Mouse (Mus musculus) megakaryocyte, embryonic 14.5 days (primary cell): ENCODE measurements around the gene Serinc5. TPM values are rescaled to one million over a fixed set of nuclear protein-coding genes. Genes with fewer than 3 reads are reported as not detected.

ENCODE experiments used
- H3K27me3 ChIP-seq: replicated peaks from 2 replicates; pipeline ENCODE3; 2012; ENCODE audit warnings: inconsistent platforms
- H3K36me3 ChIP-seq: replicated peaks from 2 replicates; pipeline ENCODE3; 2012; ENCODE audit warnings: low read length, inconsistent platforms, mixed read lengths
- H3K4me1 ChIP-seq: 2 replicates; pipeline ENCODE4 v1.6.1; 2012; ENCODE audit warnings: inconsistent platforms
- H3K4me3 ChIP-seq: replicated peaks from 2 replicates; pipeline ENCODE3; 2012; ENCODE audit warnings: moderate library complexity, mild to moderate bottlenecking, inconsistent platforms
- H3K9me3 ChIP-seq: 2 replicates; pipeline ENCODE4 v1.6.1; 2012; ENCODE audit warnings: inconsistent platforms
- FLI1 ChIP-seq: IDR thresholded peaks from 2 replicates; pipeline ENCODE4 v1.6.1; 2012; ENCODE audit warnings: low read length, inconsistent platforms, mixed read lengths
- GATA1 ChIP-seq: IDR thresholded peaks from 3 replicates; pipeline ENCODE4 v1.6.1; 2012; ENCODE audit warnings: mixed read lengths, low read length, inconsistent platforms, borderline replicate concordance
- polyA plus RNA-seq: library from polyadenylated mRNA; stranded (reverse); fragments of >175 nt; gene quantifications from 2 replicates; pipeline ENCODE4 v1.2.3, GENCODE M21; 2012; ENCODE audit warnings: low replicate concordance; ENCODE audit not compliant: insufficient read depth

The Serinc5 gene
- polyA plus RNA-seq, 1 experiment: 1.1 TPM

DNA sequence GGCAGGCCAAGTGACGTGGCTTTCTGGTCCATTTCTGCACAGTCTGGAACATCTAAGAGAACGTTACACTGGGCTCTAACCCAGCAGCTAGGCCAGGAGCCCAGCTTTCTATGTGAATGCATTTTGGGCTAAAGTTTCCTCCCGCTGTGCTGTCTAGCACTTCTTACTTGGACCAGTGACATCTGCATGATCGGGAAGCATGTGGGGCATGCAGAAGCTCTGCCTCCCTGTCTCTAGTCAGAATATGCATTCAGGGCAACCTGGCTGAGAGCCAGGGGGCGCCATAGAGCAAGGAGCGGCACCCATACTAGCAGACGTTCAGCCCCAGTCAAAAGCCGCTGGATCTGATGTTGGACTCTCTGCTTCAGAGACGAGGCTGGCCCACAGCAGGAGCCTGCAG lies 122.4 kb downstream of the Serinc5 start:
- no peak for TF ChIP-seq GATA1
- TF ChIP-seq FLI1: no peak
- Histone ChIP-seq H3K36me3 (no peaks in the 10 kb centered on the region), H3K9me3 (no peaks in the 10 kb centered on the region), H3K4me3 (peak overlapping the region; percentile 82), H3K4me1 (peaks cover 24% of the 10 kb centered on the region), H3K27me3 (peaks cover 24% of the 10 kb centered on the region)

DNA sequence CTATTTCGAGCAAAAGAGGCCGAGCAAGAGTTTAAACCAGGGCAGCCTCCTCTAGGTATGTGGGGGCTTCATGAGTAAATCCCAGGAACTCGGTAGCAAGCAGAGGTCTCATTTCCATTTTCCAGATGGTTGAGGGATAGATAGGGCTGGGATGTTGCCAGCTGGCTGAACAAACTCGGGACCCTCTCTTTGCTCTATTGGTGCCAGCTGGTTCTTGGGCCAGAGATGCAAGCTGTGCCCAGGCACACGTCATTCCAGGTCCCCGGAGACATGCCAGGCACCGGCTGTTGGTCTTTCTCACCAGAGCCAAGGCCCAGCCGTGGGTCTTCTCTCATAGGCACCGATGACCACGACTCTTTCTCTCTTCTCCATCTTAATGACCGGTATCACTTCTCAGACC lies 122.8 kb downstream of the Serinc5 start:
- Histone ChIP-seq H3K27me3 (peaks cover 27% of the 10 kb centered on the region), H3K9me3 (no peaks in the 10 kb centered on the region), H3K36me3 (no peaks in the 10 kb centered on the region), H3K4me1 (peaks cover 24% of the 10 kb centered on the region), H3K4me3 (peak overlapping the region; percentile 82)
- TF ChIP-seq GATA1 (no peak), FLI1 (no peak)

DNA sequence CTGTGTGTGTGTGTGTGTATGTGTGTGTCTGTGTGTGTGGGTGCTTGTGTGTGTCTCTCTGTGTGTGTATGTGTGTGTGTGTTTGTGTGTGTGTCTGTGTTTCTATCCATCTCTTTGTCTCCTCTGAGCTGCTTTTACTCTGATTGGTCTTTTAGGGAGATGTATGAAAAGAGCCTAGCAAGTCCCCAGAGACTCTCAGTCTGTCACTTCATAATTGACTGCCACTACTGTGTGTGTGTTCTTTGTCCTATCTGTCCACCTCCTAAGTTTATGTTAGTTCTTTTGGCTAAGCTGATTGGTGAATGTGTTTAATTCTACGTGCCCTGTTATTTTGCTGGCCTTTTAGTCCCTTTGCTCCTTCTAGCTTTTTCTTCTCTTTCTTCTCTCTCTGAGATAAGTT lies 124.8 kb downstream of the Serinc5 start:
- H3K36me3 ChIP-seq: no peaks in the 10 kb centered on the region
- TF ChIP-seq FLI1 (no peak), GATA1 (no peak)
- H3K4me1 ChIP-seq: peaks cover 25% of the 10 kb centered on the region
- no peaks in the 10 kb centered on the region for H3K9me3 ChIP-seq
- H3K27me3 ChIP-seq: peaks cover 25% of the 10 kb centered on the region
- H3K4me3 ChIP-seq: no peak overlapping the region

DNA sequence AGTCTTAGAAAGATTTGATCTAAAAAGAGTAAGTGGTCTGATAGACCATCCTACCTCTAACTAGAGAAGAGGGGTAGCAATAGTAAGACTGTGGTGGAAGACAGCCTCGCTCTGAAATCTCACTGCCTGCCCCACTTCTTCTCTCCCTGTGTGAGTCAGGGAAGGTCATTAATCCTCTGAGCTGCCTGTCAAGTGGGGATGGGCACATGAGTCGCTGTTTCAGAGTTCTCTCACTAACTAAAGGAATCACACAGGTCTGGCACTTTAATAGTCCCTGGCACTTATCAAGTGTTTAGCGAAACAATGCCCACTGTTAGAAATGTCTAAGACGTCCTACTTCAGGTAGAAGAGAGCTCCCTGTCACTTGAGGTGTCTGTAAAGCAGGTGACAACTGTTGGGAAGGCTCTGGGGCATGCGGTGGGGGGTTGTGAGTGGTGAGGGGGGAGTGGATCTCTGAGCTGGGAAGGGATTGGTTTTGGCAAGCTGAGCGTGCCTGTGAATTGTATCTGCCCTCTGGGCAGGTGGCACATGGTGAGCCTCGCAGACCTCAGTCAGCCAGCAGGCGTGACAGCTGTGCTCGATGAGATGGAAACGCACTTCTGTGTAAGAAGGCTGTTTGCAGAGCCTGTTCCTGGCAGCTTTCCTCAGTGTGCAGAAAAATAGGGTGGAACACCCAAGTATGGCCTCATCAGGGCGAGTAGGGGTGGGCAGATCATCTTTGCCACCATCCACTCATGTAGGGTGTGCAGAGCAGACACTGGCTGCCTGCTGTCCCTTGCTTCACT lies 125.8 kb downstream of the Serinc5 start:
- no peaks in the 10 kb centered on the region for H3K9me3 ChIP-seq
- TF ChIP-seq GATA1: no peak
- no peak for TF ChIP-seq FLI1
- H3K4me1 ChIP-seq: peaks cover 31% of the 10 kb centered on the region
- peaks cover 24% of the 10 kb centered on the region for H3K27me3 ChIP-seq
- H3K36me3 ChIP-seq: no peaks in the 10 kb centered on the region
- H3K4me3 ChIP-seq: peak overlapping the region; percentile 18

DNA sequence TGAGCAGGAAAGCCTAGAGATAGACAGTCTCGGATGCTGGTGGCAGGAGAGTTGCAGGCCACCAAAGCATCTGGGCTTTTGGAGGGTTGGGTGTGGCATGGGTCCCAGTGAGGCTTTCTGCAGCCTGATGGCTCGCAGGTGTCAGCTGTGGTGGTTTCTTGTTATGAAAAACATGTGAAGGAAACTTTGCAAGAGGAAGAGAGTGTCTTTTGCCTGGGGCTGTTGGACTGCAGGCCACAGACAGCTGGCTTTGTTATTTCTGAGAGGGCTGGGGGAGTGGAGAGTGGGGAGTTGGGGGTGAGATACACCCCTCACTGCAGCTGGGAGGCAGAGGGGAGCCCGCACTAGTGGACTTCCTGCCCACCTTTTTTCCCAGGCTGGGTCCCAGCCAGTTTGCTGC lies 127.9 kb downstream of the Serinc5 start:
- no peak for TF ChIP-seq GATA1
- TF ChIP-seq FLI1: no peak
- H3K27me3 ChIP-seq: peaks cover 16% of the 10 kb centered on the region

DNA sequence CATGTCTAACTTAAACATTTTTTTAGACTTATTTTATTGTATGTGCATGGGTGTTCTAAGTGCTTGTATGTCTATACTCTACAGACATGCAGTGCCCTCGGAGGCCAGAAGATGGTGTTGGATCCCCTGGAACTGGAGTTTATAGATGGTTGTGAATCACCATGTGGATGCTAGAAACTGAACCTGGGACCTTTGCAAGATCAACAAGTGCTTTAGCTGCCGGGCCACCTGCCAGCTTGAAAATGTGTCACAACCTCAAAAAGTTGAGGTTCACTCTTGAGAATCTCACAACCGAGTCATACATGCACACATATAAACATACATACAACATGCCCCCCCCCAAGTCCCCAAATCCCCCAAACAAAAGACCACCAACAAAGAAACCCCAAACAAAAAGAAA lies 129.0 kb downstream of the Serinc5 start:
- TF ChIP-seq FLI1: no peak
- TF ChIP-seq GATA1: no peak
- H3K36me3 ChIP-seq: no peaks in the 10 kb centered on the region
- H3K4me3 ChIP-seq: no peak overlapping the region
- H3K27me3 ChIP-seq: peaks cover 9% of the 10 kb centered on the region
- no peaks in the 10 kb centered on the region for H3K9me3 ChIP-seq
- H3K4me1 ChIP-seq: peaks cover 35% of the 10 kb centered on the region

More for the DNA sequence above, 127.9 kb downstream of the Serinc5 start:
- H3K4me1 ChIP-seq: peaks cover 36% of the 10 kb centered on the region
- no peaks in the 10 kb centered on the region for H3K9me3 ChIP-seq
- no peak overlapping the region for H3K4me3 ChIP-seq
- H3K36me3 ChIP-seq: no peaks in the 10 kb centered on the region

DNA sequence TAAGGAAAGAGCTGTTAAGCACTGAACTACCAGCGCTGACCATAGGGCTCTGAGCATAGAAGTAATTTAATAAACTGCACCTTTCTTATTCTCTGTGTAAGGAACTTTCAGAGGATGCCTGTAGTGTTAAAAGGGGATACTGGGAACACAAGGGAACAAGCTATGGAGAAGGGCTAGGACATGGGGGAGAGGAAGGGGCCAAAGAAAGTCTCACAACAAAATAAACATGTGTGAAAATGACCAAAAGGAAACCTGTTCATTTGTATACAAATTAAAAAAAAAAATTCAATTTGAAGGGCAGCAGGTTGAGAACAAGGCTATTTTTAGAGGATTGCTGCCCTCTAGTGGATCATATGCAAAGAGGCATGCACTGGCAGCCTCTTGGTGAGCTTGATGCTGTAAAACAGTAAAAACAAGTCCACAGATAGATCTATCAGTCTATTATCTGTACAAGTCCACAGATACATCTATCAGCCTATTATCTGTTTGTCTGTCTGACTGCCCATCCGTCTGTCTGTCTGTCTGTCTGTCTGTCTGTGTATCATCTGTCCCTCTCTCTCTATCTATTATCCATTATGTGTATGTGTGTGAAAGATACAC lies 129.9 kb downstream of the Serinc5 start:
- no peaks in the 10 kb centered on the region for H3K9me3 ChIP-seq
- TF ChIP-seq GATA1: no peak
- no peak for TF ChIP-seq FLI1
- no peaks in the 10 kb centered on the region for H3K36me3 ChIP-seq
- no peak overlapping the region for H3K4me3 ChIP-seq
- peaks cover 35% of the 10 kb centered on the region for H3K4me1 ChIP-seq
- H3K27me3 ChIP-seq: peaks cover 9% of the 10 kb centered on the region

DNA sequence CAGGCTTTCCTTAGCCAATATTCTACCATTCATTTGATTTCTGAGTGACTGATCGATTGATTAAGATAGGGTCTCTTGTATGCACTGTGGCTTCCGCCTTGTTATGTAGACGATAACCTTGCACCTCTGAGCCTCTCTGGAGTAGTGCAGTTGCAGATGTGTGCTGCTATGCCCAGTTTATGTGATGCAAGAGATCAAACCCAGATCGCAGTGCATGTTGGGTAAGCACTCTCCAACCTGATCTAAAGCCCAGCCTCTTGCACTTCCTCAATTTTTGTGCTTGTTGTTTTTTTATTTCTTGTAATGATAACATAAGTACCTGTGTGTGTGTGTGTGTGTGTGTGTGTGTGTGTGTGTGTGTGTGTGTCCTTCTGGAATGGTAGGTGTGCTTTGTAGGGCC lies 132.0 kb downstream of the Serinc5 start:
- peaks cover 3% of the 10 kb centered on the region for H3K27me3 ChIP-seq
- peaks cover 31% of the 10 kb centered on the region for H3K4me1 ChIP-seq
- H3K36me3 ChIP-seq: no peaks in the 10 kb centered on the region
- TF ChIP-seq FLI1 (no peak), GATA1 (no peak)
- H3K9me3 ChIP-seq: 0 out of 2 replicates have a peak, but pooled peaks cover 1% of the 10 kb centered on the region
- H3K4me3 ChIP-seq: peak overlapping the region; percentile 83

DNA sequence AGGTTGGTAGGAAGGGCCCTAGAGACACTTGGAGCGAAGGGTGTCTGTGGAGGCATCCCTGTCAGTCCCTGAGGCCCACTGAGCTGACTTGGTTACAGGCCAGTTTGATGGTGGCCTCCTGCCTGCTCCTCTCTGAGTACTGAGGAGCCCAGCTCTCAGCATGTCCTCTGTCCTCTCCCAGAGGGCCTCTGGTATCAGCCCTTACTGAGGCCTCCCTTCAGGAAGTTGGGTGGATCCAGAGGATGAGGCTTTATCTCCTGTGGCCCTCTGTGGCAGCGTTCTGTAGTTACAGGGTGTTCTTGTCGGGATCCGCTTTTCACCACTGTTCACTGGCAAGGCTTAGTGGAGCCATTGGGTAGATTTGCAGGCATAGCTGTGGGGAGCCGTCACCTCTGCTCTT lies 132.4 kb downstream of the Serinc5 start:
- Histone ChIP-seq H3K27me3 (peaks cover 3% of the 10 kb centered on the region), H3K4me3 (peak overlapping the region; percentile 83), H3K9me3 (0 out of 2 replicates have a peak, but pooled peaks cover 5% of the 10 kb centered on the region), H3K36me3 (no peaks in the 10 kb centered on the region), H3K4me1 (peaks cover 31% of the 10 kb centered on the region)
- TF ChIP-seq GATA1 (0 out of 3 replicates have a peak, but pooled peaks have one; percentile 22), FLI1 (no peak)

DNA sequence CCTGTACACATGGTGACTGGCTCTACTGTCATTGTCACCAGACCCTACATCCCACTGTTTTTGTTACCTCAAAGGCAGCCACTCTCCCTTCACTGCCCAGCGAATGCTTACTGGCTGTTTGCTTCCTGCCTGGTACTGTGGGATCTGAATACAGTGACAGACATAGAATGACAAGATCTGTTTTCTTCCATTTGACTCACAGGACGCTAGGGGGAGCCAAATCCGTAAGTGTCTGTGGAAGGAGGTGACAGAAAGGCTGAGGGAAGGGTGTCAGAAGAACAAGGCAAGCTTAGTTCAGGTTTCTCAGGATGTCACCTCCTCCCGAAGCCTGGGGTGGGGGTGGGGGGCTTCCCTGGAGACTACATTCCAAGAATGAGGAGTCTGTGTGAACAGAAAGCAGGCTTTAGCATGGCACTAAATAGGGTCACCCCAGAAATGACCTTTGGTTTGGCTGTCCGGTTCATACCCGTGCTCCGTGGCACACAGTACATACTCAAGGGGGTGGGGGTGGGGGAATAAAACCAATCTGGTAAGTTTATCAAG lies 140.2 kb downstream of the Serinc5 start:
- no peak for TF ChIP-seq FLI1
- TF ChIP-seq GATA1: no peak
- Histone ChIP-seq H3K36me3 (no peaks in the 10 kb centered on the region), H3K9me3 (0 out of 2 replicates have a peak, but pooled peaks cover 5% of the 10 kb centered on the region), H3K27me3 (peaks cover 18% of the 10 kb centered on the region), H3K4me1 (peaks cover 7% of the 10 kb centered on the region), H3K4me3 (peak overlapping the region; percentile 72)
